Mouse (Mus musculus): Measurements from ENCODE around the gene Tkfc. TPM values are rescaled to one million over a fixed set of nuclear protein-coding genes. Genes with fewer than 3 reads are reported as not detected.

The Tkfc gene
- total and polyA plus RNA-seq, 2 experiments from 2014 or later: 12.8 to 22.7 TPM

DNA sequence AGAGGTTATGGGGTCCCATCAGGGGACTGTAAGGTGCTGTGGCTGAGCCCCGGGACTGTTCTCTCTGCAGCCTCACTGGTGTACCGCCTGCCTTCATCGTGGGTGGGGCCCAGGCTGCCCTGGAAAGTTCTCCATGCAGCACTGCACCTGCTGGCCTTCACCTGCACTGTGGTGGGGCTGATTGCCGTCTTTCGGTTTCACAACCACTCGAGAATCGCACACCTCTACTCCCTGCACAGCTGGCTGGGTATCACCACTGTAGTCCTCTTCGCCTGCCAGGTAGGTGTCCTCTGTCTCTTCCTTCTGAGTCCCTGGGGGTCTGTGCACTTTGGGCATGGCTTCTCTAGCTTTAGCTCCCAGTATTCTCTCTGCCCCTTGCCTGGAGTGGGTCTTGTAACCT is 20.3 kb downstream of the Tkfc start:
- ATAC-seq: no peak
- no peak for TF ChIP-seq CTCF (IDR thresholded peaks at IDR 0.05; ENCODE audit: low read depth)

DNA sequence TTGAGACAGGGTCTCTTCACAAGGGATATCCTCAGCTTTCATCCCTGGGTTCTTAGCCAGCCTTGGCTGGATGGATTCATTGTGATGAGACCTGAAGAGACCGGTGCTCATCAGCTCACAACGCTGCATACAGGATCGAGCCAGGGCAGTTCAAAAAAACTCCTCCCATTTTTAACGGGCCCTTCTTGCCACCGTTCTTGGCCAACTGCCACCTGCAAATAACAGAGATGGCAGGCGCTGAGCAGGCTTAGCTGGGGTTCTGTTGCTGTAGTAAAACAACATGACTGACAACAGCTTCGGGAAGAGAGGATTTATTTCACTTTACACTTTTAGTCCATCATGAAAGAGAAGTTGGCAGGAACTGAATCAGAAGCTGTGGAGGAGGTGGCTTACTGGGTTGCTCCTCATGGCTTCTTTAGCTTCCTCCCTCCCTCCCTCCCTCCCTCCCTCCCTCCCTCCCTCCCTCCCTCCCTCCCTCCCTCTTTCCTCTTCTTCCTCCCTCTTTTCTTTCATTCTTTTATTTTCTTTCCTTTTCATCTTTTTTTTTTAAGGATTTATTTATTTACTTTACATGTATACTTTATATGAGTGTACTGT is 21.8 kb downstream of the Tkfc start:
- Histone ChIP-seq H3K27ac (ENCODE audit: low read depth, low read length) (no peak overlapping the region), H3K27me3 (ENCODE audit: insufficient read depth, low read length) (no peaks in the 10 kb centered on the region), H3K4me2 (ENCODE audit: low read depth) (no peak overlapping the region), H3K36me3 (ENCODE audit: insufficient read depth) (peaks cover 1% of the 10 kb centered on the region; the same call in 1 of the 2 replicates), H3K4me3 (ENCODE audit: low read depth, low read length) (no peak overlapping the region), H3K9ac (no peak overlapping the region), H3K9me3 (ENCODE audit: low read length) (no peaks in the 10 kb centered on the region), H3K4me1 (ENCODE audit: insufficient read depth) (peaks cover 2% of the 10 kb centered on the region; the same call in 1 of the 2 replicates)
- ATAC-seq (no peak), DNase-seq (peak; percentile 9)
- 27% methylated on average over 7 of the region's 7 CpGs for WGBS
- no peak for TF ChIP-seq CTCF (IDR thresholded peaks at IDR 0.05; ENCODE audit: low read depth)

More for the DNA sequence above, 20.3 kb downstream of the Tkfc start:
- no peaks in the 10 kb centered on the region for H3K4me1 ChIP-seq (ENCODE audit: insufficient read depth)
- no peak overlapping the region for H3K4me2 ChIP-seq (ENCODE audit: low read depth)
- H3K27ac ChIP-seq (ENCODE audit: low read depth, low read length): no peak overlapping the region
- WGBS: 93% methylated on average over 8 of the region's 8 CpGs
- H3K36me3 ChIP-seq (ENCODE audit: insufficient read depth): peaks cover 9% of the 10 kb centered on the region; the same call in 1 of the 2 replicates
- no peak for DNase-seq
- no peak overlapping the region for H3K4me3 ChIP-seq (ENCODE audit: low read depth, low read length)
- H3K27me3 ChIP-seq (ENCODE audit: insufficient read depth, low read length): no peaks in the 10 kb centered on the region
- no peaks in the 10 kb centered on the region for H3K9me3 ChIP-seq (ENCODE audit: low read length)
- H3K9ac ChIP-seq: no peak overlapping the region

DNA sequence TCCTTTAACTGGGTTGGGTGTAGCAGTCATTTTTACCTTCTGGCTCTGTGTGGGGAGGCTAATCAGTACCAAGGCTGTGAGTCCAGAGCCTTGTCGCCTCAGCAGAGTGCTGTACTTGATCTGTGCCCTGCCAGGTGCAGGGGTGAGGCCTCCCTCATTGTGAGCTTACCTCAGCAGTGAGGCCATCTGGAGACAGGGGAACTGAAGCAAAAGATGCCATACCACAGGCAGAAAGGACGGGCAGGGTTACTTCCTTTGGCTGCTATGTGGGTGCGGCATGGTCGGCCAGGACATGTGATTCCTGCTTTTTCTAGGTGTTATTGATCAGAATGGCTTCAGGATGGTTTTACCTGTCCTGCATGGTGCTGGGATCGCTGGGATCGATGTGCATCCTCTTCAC is 23.5 kb downstream of the Tkfc start:
- no peak overlapping the region for H3K4me3 ChIP-seq (ENCODE audit: low read depth, low read length)
- no peak overlapping the region for H3K27ac ChIP-seq (ENCODE audit: low read depth, low read length)
- DNase-seq (no peak), ATAC-seq (no peak)
- H3K27me3 ChIP-seq (ENCODE audit: insufficient read depth, low read length): no peaks in the 10 kb centered on the region
- H3K9ac ChIP-seq: no peak overlapping the region
- H3K9me3 ChIP-seq (ENCODE audit: low read length): no peaks in the 10 kb centered on the region
- no peak for TF ChIP-seq CTCF (IDR thresholded peaks at IDR 0.05; ENCODE audit: low read depth)
- peaks cover 13% of the 10 kb centered on the region for H3K4me1 ChIP-seq (ENCODE audit: insufficient read depth)
- no peak overlapping the region for H3K4me2 ChIP-seq (ENCODE audit: low read depth)
- H3K36me3 ChIP-seq (ENCODE audit: insufficient read depth): no peaks in the 10 kb centered on the region
- WGBS: 90% methylated on average over 6 of the region's 6 CpGs

GRCm38 (mm10) chr19:10580761-10581160 is 24.7 kb downstream of the Tkfc start:
- Histone ChIP-seq H3K9ac (no peak overlapping the region), H3K4me1 (ENCODE audit: insufficient read depth) (peaks cover 21% of the 10 kb centered on the region), H3K27ac (ENCODE audit: low read depth, low read length) (no peak overlapping the region), H3K27me3 (ENCODE audit: insufficient read depth, low read length) (no peaks in the 10 kb centered on the region), H3K4me2 (ENCODE audit: low read depth) (no peak overlapping the region), H3K9me3 (ENCODE audit: low read length) (no peaks in the 10 kb centered on the region), H3K36me3 (ENCODE audit: insufficient read depth) (no peaks in the 10 kb centered on the region), H3K4me3 (ENCODE audit: low read depth, low read length) (no peak overlapping the region)
- DNase-seq: no peak
- no peak for ATAC-seq
- WGBS: 85% methylated on average over 3 of the region's 3 CpGs
- no peak for TF ChIP-seq CTCF (IDR thresholded peaks at IDR 0.05; ENCODE audit: low read depth)

GRCm38 (mm10) chr19:10580102-10580501 is 25.4 kb downstream of the Tkfc start:
- Histone ChIP-seq H3K4me1 (ENCODE audit: insufficient read depth) (peaks cover 21% of the 10 kb centered on the region), H3K27ac (ENCODE audit: low read depth, low read length) (no peak overlapping the region), H3K36me3 (ENCODE audit: insufficient read depth) (peaks cover 1% of the 10 kb centered on the region; the same call in 1 of the 2 replicates), H3K9me3 (ENCODE audit: low read length) (no peaks in the 10 kb centered on the region), H3K4me3 (ENCODE audit: low read depth, low read length) (no peak overlapping the region), H3K9ac (no peak overlapping the region), H3K27me3 (ENCODE audit: insufficient read depth, low read length) (no peaks in the 10 kb centered on the region), H3K4me2 (ENCODE audit: low read depth) (no peak overlapping the region)
- DNase-seq (no peak), ATAC-seq (no peak)
- WGBS: 87% methylated on average over 3 of the region's 3 CpGs
- no peak for TF ChIP-seq CTCF (IDR thresholded peaks at IDR 0.05; ENCODE audit: low read depth)

DNA sequence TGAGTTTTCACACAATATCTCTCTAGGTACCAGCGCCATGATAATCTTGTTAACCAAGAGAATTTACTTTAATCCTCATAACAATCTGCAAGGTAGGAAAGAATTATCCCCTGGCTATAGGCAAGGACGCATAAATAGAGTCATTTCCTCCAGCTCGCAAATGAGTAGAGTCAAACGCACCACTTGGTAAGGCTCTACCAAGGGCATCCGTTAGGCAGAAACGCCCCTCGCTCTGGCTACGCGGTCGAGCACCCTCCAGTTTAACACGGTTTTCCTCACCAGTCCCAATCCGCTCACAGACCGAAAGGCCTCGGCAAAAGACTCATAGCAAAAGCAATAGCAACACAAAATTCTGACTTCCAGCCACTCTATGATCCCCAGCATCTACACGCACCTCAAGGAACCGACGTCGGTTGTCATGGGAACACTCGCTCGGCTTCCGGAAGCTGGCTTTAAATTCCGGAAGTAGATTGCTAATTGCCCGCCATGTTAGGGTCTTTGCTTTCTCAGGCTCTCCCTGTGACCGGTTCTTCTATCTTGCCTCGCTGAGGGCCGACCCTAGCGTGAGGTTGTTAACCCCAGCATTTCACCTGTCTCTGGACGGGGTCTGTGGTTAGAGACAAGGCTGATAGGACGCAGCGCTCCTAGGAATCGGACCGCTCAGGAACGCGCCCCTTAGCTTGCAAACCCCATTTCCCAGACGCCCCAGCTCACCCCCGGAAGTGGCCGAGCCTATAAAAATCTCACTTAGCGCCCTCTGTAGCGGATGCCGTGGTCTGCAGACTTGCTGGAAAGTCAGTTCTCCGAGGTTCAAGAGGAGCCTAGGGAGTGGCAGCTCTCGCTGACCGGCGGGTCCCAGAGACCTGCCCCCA is 28.5 kb downstream of the Tkfc start, which contains the start of the genes Cyb561a3 and Tmem138:
Gene Cyb561a3, plus strand, starts transcription at position 483 of the 872 bp plus-strand sequence.
Gene Tmem138, minus strand, starts transcription at position 673 of the 872 bp plus-strand sequence.
- under 1% methylated on average over 44 of the region's 44 CpGs for WGBS
- Histone ChIP-seq H3K4me1 (ENCODE audit: insufficient read depth) (peaks cover 21% of the 10 kb centered on the region), H3K27ac (ENCODE audit: low read depth, low read length) (peak within 1 kb of the TSS; percentile 96), H3K9ac (peak within 1 kb of the TSS; percentile 70), H3K36me3 (ENCODE audit: insufficient read depth) (peaks cover 29% of the 10 kb centered on the region), H3K4me3 (ENCODE audit: low read depth, low read length) (peak within 1 kb of the TSS; percentile 61), H3K27me3 (ENCODE audit: insufficient read depth, low read length) (no peaks in the 10 kb centered on the region), H3K9me3 (ENCODE audit: low read length) (no peaks in the 10 kb centered on the region), H3K4me2 (ENCODE audit: low read depth) (peak within 1 kb of the TSS; percentile 79)
- DNase-seq (peak; percentile 97), ATAC-seq (peak; percentile 96)
- peak; percentile 78 for TF ChIP-seq CTCF (IDR thresholded peaks at IDR 0.05; ENCODE audit: low read depth)

DNA sequence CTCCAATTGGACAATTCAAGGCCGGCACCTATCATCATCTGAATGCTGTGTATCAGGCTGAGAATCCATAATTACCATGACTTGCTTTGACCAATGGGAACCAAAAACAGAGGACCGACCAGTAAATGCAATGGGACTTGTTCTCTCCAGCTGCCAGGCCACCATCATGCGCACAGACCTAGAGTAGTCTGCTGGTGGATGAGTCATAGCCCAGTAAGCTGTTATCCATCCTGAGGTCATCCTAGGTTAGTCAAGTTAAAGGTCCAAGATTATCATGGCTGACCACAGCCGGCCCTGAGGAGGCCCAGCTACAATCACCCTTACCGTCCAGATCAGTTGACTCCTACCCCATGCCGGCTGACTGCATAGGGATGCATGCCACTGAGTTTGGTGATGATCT is 35.8 kb downstream of the Tkfc start:
- Histone ChIP-seq H3K36me3 (ENCODE audit: insufficient read depth) (peaks cover 38% of the 10 kb centered on the region), H3K4me1 (ENCODE audit: insufficient read depth) (no peaks in the 10 kb centered on the region), H3K9ac (no peak overlapping the region), H3K4me2 (ENCODE audit: low read depth) (no peak overlapping the region), H3K9me3 (ENCODE audit: low read length) (no peaks in the 10 kb centered on the region), H3K27me3 (ENCODE audit: insufficient read depth, low read length) (no peaks in the 10 kb centered on the region), H3K4me3 (ENCODE audit: low read depth, low read length) (no peak overlapping the region), H3K27ac (ENCODE audit: low read depth, low read length) (no peak overlapping the region)
- WGBS: 96% methylated on average over 6 of the region's 6 CpGs
- DNase-seq: no peak
- ATAC-seq: no peak
- TF ChIP-seq CTCF (IDR thresholded peaks at IDR 0.05; ENCODE audit: low read depth): no peak

All from forebrain, postnatal 0 days (tissue).